Mouse (Mus musculus): ENCODE data around the gene Sipa1l1.

GRCm38 (mm10) chr12:82245219-82245618, 76.1 kb downstream of the Sipa1l1 start:
- TF ChIP-seq TAL1 (IDR thresholded peaks at IDR 0.05; ENCODE audit: low read length) = no peak
- TF ChIP-seq GATA1 (IDR thresholded peaks at IDR 0.05; ENCODE audit: low read length) = no peak

Measured in erythroblast, embryonic 14.5 days (primary cell).